Mouse (Mus musculus): ENCODE data around the gene Zp2. TPM values are rescaled to one million over a fixed set of nuclear protein-coding genes. Genes with fewer than 3 reads are reported as not detected.

Zp2 gene
- polyA plus RNA-seq (2014; fragmentation: Nextera tagmentation; extraction: Ambion mirVana) = not detected in 2 replicates

DNA sequence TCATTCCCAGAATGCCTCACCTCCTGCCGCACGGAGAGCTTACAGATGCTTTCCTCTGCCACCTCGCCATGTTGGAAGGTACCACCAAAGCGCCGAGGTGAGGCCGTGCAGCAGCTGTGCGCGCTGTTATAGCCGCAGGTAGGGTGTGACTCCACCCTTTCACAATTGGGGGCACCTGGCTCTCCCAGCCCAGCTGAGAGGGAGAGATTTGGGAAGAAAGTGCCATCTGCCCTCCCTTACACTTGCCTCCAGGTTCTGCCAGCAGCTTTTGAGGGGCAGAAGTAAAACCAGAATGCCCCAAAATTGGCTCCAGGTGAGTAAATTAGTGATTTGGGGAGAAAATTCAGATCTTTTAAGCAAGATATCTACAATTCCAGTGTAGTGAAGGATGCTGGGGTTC lies at the start of gene Zp2:
Gene Zp2 (minus strand): TSS at position 101 of the 400 bp plus-strand sequence.
- whole genome bisulfite sequencing = 76% methylated on average over 9 of the region's 9 CpGs
- H3K4me3 ChIP-seq (ENCODE audit: low read length) = no peak within 1 kb of the TSS
- no peaks in the 10 kb centered on the region for H3K27me3 ChIP-seq (ENCODE audit: control insufficient read depth, insufficient read depth, low read length)
- no peak for ATAC-seq (ENCODE audit: low FRiP score, low TSS enrichment)
- no peaks in the 10 kb centered on the region for H3K36me3 ChIP-seq (ENCODE audit: control insufficient read depth, insufficient read depth, low read length)
- H3K4me2 ChIP-seq (replicated peaks; ENCODE audit: low read depth, low read length) = no peak within 1 kb of the TSS
- no peak within 1 kb of the TSS for H3K9ac ChIP-seq (ENCODE audit: low read depth, low read length)
- no peak within 1 kb of the TSS for H3K27ac ChIP-seq (ENCODE audit: low read depth, low read length)
- H3K9me3 ChIP-seq (ENCODE audit: control insufficient read depth, low read length) = no peaks in the 10 kb centered on the region
- H3K4me1 ChIP-seq (ENCODE audit: control insufficient read depth, insufficient read depth, low read length) = no peaks in the 10 kb centered on the region

DNA sequence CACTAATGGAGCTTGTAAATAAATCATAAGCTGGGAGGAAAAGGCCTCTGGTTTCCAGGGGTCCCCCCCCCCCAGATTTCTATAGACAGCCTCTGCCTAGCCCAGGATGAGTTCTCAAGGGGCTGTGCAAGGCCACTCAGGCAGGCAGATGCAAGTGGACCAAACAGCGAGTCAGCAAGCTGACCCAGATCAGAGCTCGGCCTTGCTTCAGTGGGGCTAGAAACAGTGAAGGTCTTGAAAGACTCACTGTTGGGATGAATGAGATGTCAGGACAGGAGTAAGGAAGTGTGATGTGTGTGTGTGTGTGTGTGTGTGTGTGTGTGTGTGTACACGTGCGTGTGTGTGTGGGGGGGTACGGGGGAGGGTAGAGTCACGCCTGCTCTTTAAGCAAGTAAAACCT lies 47.7 kb upstream of the Zp2 start:
- Histone ChIP-seq H3K36me3 (ENCODE audit: control insufficient read depth, insufficient read depth, low read length) (no peaks in the 10 kb centered on the region), H3K9me3 (ENCODE audit: control insufficient read depth, low read length) (no peaks in the 10 kb centered on the region), H3K4me2 (replicated peaks; ENCODE audit: low read depth, low read length) (no peak overlapping the region), H3K4me1 (ENCODE audit: control insufficient read depth, insufficient read depth, low read length) (no peaks in the 10 kb centered on the region), H3K27ac (ENCODE audit: low read depth, low read length) (no peak overlapping the region), H3K27me3 (ENCODE audit: control insufficient read depth, insufficient read depth, low read length) (no peaks in the 10 kb centered on the region), H3K9ac (ENCODE audit: low read depth, low read length) (no peak overlapping the region), H3K4me3 (ENCODE audit: low read length) (no peak overlapping the region)
- no peak for ATAC-seq (ENCODE audit: low FRiP score, low TSS enrichment)
- WGBS = 81% methylated on average over 6 of the region's 6 CpGs

DNA sequence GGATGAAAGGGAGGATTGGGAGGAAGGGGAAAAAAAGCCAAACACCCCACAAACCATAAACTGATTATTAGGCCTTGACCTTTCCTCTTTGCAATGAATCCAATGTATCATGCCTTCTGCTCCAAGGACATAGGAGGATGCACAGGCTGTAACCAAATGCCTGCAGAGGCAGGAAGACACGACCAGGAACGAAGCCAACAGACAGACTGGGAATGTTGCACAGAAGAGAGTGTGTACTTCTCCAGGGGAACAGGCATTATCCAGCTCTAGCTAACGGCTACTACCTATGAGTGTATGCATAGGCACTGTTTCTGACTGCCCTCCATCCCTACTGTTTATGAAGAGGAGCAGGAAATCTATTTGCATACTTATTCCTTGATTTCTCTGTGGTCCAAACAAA lies 47.1 kb upstream of the Zp2 start:
- ATAC-seq (ENCODE audit: low FRiP score, low TSS enrichment) = no peak
- no peak overlapping the region for H3K4me3 ChIP-seq (ENCODE audit: low read length)
- 52% methylated on average over 3 of the region's 3 CpGs for WGBS
- no peak overlapping the region for H3K27ac ChIP-seq (ENCODE audit: low read depth, low read length)
- no peaks in the 10 kb centered on the region for H3K4me1 ChIP-seq (ENCODE audit: control insufficient read depth, insufficient read depth, low read length)
- no peaks in the 10 kb centered on the region for H3K9me3 ChIP-seq (ENCODE audit: control insufficient read depth, low read length)
- no peaks in the 10 kb centered on the region for H3K27me3 ChIP-seq (ENCODE audit: control insufficient read depth, insufficient read depth, low read length)
- H3K4me2 ChIP-seq (replicated peaks; ENCODE audit: low read depth, low read length) = no peak overlapping the region
- H3K9ac ChIP-seq (ENCODE audit: low read depth, low read length) = no peak overlapping the region
- H3K36me3 ChIP-seq (ENCODE audit: control insufficient read depth, insufficient read depth, low read length) = no peaks in the 10 kb centered on the region

DNA sequence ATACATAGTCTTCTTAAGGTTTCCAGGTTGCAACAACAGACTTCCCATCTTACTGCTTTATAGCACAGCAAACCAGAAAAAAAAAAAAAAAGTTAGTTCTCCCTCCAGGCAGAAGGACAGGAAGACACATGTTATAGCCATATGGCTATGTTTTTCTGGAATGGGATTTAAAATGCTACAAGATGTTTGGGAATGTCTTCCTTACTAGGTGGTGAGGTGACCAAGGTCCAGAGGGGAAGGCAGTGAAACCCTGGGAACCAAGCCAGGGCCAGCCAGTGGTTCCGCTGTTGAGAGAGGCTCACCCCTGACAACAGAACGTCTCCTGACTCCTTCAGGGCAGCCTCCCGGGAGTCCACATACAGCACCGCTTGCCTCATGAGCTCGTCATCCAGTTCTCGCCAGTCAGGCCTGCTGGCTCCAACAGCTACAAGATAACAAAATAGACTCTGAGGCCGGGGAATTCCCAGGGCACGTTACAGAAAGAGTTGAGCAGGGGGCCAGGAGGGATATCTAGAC lies 45.1 kb upstream of the Zp2 start:
- Histone ChIP-seq H3K4me2 (replicated peaks; ENCODE audit: low read depth, low read length) (no peak overlapping the region), H3K27me3 (ENCODE audit: control insufficient read depth, insufficient read depth, low read length) (no peaks in the 10 kb centered on the region), H3K4me3 (ENCODE audit: low read length) (no peak overlapping the region), H3K4me1 (ENCODE audit: control insufficient read depth, insufficient read depth, low read length) (no peaks in the 10 kb centered on the region), H3K36me3 (ENCODE audit: control insufficient read depth, insufficient read depth, low read length) (no peaks in the 10 kb centered on the region), H3K27ac (ENCODE audit: low read depth, low read length) (no peak overlapping the region), H3K9ac (ENCODE audit: low read depth, low read length) (no peak overlapping the region), H3K9me3 (ENCODE audit: control insufficient read depth, low read length) (no peaks in the 10 kb centered on the region)
- 55% methylated on average over 8 of the region's 8 CpGs for WGBS
- no peak for ATAC-seq (ENCODE audit: low FRiP score, low TSS enrichment)

DNA sequence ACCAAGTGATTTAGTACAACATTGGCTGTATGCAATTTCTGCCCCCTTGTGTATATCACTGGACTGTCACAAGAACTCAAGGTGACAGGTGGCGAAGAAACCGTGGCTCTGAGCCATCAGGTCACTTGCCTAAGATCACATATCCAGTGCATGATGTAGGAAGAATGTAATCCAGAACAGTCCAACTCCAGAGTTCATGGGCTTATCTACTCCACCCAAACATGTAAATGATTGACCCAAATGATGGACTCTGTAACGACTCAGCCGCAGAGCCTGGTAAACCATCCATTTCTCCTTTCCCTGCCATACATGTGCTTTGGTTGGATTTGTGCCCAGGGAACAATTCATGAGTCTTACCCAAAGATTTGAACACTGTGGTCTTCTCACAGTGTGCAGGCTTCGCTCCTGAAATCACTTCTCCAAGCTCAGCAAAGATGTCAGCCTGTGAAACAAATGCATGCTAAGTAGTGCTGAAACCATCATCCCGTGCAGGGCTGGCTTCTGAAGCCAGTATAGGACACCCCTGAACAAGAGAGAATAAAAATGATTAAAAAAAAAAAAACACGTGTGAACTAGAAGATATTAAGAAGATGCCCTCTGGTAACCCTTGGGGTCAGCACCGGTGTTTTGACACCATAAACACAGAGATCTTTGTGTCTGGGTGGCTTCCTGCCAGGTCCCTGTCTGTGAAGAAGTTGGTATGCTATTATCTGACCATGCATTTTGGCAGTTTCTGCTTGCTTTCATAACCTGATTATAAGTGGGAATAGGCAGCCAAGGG lies 44.5 kb upstream of the Zp2 start:
- 57% methylated on average over 8 of the region's 8 CpGs for WGBS
- no peak overlapping the region for H3K4me3 ChIP-seq (ENCODE audit: low read length)
- no peak overlapping the region for H3K4me2 ChIP-seq (replicated peaks; ENCODE audit: low read depth, low read length)
- no peak overlapping the region for H3K27ac ChIP-seq (ENCODE audit: low read depth, low read length)
- no peak overlapping the region for H3K9ac ChIP-seq (ENCODE audit: low read depth, low read length)
- H3K27me3 ChIP-seq (ENCODE audit: control insufficient read depth, insufficient read depth, low read length) = no peaks in the 10 kb centered on the region
- no peaks in the 10 kb centered on the region for H3K9me3 ChIP-seq (ENCODE audit: control insufficient read depth, low read length)
- 0 out of 2 replicates have a peak, but pooled peaks have one; percentile 43 for ATAC-seq (ENCODE audit: low FRiP score, low TSS enrichment)
- no peaks in the 10 kb centered on the region for H3K36me3 ChIP-seq (ENCODE audit: control insufficient read depth, insufficient read depth, low read length)
- H3K4me1 ChIP-seq (ENCODE audit: control insufficient read depth, insufficient read depth, low read length) = no peaks in the 10 kb centered on the region

DNA sequence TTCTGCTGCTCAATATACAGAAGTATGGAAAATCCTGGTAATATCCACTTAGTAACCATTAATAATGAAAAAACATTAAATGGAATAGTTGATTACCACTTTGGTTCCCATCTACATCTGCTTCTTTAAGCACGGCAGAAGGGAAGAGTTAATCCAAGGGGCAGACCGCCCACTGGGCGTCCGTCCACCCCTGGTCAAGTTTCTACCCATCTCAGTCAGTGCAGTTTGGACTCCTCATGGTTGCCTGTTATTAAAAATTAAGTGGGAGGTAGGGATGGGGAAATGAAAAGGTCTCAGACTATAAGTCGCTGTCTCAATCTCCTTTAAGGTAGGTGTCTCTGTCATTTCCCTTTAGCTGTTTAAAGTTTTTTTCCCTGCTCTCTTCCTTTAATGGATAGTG lies 43.9 kb upstream of the Zp2 start:
- H3K4me2 ChIP-seq (replicated peaks; ENCODE audit: low read depth, low read length) = no peak overlapping the region
- H3K9me3 ChIP-seq (ENCODE audit: control insufficient read depth, low read length) = no peaks in the 10 kb centered on the region
- H3K9ac ChIP-seq (ENCODE audit: low read depth, low read length) = no peak overlapping the region
- H3K27ac ChIP-seq (ENCODE audit: low read depth, low read length) = no peak overlapping the region
- H3K27me3 ChIP-seq (ENCODE audit: control insufficient read depth, insufficient read depth, low read length) = no peaks in the 10 kb centered on the region
- 89% methylated on average over 5 of the region's 5 CpGs for WGBS
- ATAC-seq (ENCODE audit: low FRiP score, low TSS enrichment) = no peak
- no peaks in the 10 kb centered on the region for H3K4me1 ChIP-seq (ENCODE audit: control insufficient read depth, insufficient read depth, low read length)
- no peak overlapping the region for H3K4me3 ChIP-seq (ENCODE audit: low read length)
- H3K36me3 ChIP-seq (ENCODE audit: control insufficient read depth, insufficient read depth, low read length) = no peaks in the 10 kb centered on the region

DNA sequence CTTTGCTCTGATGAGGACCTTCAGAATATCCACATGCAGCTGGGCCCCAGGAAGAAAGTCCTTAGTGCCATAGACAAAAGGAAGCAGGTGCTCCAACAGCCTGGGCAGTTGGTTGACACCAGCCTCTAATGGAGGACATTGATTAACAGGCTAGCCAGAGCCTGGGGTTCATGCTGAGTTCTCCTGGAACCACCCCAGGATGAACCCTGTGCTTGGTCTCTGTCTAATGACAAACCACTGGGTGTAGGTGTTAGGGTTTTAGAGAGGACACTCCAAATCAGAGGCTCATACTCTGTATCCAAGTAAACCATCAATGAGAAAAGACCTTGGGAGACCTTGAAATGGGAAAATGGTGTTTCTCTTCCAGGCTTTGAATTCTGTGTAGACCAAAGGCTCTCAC lies 37.8 kb upstream of the Zp2 start:
- Histone ChIP-seq H3K36me3 (ENCODE audit: control insufficient read depth, insufficient read depth, low read length) (no peaks in the 10 kb centered on the region), H3K9ac (ENCODE audit: low read depth, low read length) (no peak overlapping the region), H3K4me3 (ENCODE audit: low read length) (no peak overlapping the region), H3K27ac (ENCODE audit: low read depth, low read length) (no peak overlapping the region), H3K4me1 (ENCODE audit: control insufficient read depth, insufficient read depth, low read length) (no peaks in the 10 kb centered on the region), H3K9me3 (ENCODE audit: control insufficient read depth, low read length) (no peaks in the 10 kb centered on the region), H3K27me3 (ENCODE audit: control insufficient read depth, insufficient read depth, low read length) (no peaks in the 10 kb centered on the region), H3K4me2 (replicated peaks; ENCODE audit: low read depth, low read length) (no peak overlapping the region)
- ATAC-seq (ENCODE audit: low FRiP score, low TSS enrichment) = no peak

DNA sequence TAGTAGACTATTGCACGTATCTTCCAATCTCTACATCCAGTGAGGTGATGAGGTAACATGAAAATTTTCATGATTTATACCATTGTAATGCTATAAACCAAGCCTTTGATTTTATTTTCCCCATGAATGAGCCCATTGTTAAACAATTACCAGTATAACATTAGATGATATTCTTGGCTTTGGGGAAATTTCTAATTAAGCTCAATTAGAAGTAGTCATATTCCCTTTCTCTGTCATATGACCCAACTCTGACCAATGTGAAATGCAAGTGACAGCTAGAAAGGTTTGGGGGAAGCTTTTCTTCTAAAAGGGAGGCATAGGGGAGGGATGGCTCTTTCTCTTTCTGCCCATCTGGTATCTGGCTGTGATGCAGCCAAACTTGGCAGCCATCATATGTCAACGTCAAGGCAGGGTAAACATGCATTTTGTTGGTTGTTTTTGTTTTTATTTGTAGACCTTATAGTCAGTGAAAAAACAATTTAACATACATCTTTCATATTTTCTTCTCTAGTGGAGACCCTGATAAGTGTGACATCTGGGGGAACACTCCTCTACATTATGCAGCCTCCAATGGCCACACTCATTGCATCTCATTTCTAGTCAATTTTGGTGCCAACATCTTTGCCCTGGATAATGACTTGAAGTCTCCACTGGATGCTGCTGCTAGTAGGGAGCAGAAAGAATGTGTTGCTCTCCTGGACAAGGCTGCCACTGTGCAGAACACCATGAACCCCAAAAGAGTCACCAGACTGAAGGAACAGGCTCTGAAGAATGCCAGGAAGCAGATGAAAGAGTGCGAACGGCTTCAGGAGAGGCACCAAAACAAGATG lies 36.5 kb upstream of the Zp2 start:
- H3K36me3 ChIP-seq (ENCODE audit: control insufficient read depth, insufficient read depth, low read length) = no peaks in the 10 kb centered on the region
- H3K4me3 ChIP-seq (ENCODE audit: low read length) = no peak overlapping the region
- no peak for ATAC-seq (ENCODE audit: low FRiP score, low TSS enrichment)
- H3K4me1 ChIP-seq (ENCODE audit: control insufficient read depth, insufficient read depth, low read length) = no peaks in the 10 kb centered on the region
- H3K27me3 ChIP-seq (ENCODE audit: control insufficient read depth, insufficient read depth, low read length) = no peaks in the 10 kb centered on the region
- WGBS = 91% methylated on average over 4 of the region's 4 CpGs
- H3K9me3 ChIP-seq (ENCODE audit: control insufficient read depth, low read length) = no peaks in the 10 kb centered on the region
- no peak overlapping the region for H3K9ac ChIP-seq (ENCODE audit: low read depth, low read length)
- no peak overlapping the region for H3K27ac ChIP-seq (ENCODE audit: low read depth, low read length)
- H3K4me2 ChIP-seq (replicated peaks; ENCODE audit: low read depth, low read length) = no peak overlapping the region

DNA sequence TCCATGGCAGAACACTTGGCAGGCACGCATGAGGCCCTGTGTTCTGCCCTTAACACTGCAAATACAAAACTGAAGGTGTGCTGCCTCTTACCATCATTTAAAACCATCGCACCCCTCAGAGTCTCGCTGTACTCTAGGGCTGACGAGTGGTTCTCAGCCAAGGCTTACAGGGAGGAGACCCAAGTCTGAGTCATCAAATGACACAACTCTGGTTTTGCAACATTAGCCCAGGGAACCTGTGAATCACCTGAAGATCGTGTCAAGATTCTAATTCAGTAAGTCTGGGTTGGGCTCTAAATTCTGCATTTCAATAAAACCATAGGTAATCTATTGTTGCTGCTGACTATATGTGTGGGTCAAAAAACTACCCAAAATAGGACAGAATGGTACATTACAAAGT lies 35.5 kb upstream of the Zp2 start:
- H3K4me3 ChIP-seq (ENCODE audit: low read length) = no peak overlapping the region
- H3K27ac ChIP-seq (ENCODE audit: low read depth, low read length) = no peak overlapping the region
- WGBS = 88% methylated on average over 5 of the region's 5 CpGs
- H3K36me3 ChIP-seq (ENCODE audit: control insufficient read depth, insufficient read depth, low read length) = no peaks in the 10 kb centered on the region
- no peaks in the 10 kb centered on the region for H3K27me3 ChIP-seq (ENCODE audit: control insufficient read depth, insufficient read depth, low read length)
- no peak overlapping the region for H3K4me2 ChIP-seq (replicated peaks; ENCODE audit: low read depth, low read length)
- no peak overlapping the region for H3K9ac ChIP-seq (ENCODE audit: low read depth, low read length)
- no peaks in the 10 kb centered on the region for H3K4me1 ChIP-seq (ENCODE audit: control insufficient read depth, insufficient read depth, low read length)
- ATAC-seq (ENCODE audit: low FRiP score, low TSS enrichment) = no peak
- no peaks in the 10 kb centered on the region for H3K9me3 ChIP-seq (ENCODE audit: control insufficient read depth, low read length)

Data from kidney, embryonic 14.5 days (tissue).